Mouse (Mus musculus) retina, embryonic 14.5 days (tissue): Measurements from ENCODE around the gene Krtap5-1.
"Not testable (repeated sequence)": the region's sequence is repeated elsewhere in the genome, so short reads cannot be mapped to it uniquely, and the experiment has no call there.

Source experiments
- DNase-seq: peaks from one replicate; pipeline ENCODE4 v3.0.0-alpha.2; 2015; ENCODE audit warnings: low spot score

Gene Krtap5-1

DNA sequence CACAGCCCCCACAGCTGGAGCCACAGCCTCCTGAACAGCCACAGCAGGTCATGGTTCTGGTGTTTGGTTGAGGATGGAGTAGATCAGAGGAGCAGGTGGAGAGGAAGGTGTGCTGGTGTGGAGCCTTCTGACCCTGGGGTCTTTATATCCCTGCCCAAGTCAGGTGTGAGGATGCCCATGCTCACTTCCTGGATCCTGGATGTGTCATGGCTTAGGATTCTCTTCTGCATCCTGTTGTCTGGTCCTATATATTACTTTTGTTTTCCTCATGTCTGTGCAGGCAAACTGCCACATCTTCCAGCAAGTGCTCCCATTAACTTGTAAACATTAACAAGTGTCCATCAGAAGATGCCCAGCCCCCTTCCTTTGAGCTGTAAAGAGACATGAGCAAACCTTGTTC is at the start of gene Krtap5-1:
Gene Krtap5-1 (minus strand): TSS at position 101 of the 400 bp plus-strand sequence.
- not testable (repeated sequence) for DNase-seq

DNA sequence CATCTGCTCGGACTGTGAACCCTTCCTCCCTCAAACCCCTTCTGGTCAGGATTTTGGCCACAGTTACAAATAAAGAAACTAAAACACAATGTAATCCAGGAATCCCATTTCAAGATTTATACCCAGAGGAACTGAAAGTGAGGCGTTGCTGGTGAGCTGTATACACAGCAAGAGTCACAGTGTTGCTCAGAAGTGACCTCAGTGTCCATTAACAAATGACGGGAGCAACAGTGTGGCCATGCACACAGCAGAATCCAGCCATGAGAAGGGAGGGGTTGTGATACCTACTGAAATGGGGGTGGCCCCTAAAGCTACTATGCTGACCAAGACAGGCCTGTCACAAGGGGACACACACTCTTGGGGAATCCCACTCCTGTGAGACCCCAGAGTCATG is 45.3 kb upstream of the Krtap5-1 start:
- no peak for DNase-seq

DNA sequence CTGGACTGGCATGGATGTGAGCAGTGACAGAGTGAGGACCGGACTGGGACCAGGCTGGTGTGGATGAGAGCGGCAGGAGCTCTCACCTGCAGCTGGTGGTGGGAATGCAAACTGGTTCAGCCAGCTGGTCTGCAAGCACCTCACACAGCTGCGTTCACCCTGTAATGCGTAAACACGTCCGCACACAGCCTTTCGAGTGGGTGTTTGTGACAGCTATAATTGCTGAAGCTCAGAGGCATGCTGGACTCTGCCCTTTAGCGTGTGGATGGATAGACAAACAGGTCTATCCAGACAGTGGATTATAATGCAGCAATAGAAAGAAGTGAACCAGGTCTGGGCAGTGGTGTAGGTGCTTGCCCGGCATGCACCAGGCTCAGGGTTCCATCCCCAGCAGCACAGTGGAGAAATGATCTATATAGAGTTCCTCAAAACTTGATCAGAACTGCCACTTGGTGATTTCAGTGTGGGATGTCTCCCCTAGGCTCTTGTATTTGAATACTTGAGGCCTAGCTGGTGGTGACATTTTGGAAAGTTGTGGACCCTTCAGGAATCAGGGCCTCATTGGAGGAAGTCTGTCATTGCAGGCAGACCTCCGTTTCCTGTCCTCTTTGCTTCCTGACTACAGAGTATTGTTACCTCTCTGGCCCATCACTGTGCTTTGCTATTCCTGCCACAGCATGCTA is 44.8 kb upstream of the Krtap5-1 start:
- DNase-seq = no peak

DNA sequence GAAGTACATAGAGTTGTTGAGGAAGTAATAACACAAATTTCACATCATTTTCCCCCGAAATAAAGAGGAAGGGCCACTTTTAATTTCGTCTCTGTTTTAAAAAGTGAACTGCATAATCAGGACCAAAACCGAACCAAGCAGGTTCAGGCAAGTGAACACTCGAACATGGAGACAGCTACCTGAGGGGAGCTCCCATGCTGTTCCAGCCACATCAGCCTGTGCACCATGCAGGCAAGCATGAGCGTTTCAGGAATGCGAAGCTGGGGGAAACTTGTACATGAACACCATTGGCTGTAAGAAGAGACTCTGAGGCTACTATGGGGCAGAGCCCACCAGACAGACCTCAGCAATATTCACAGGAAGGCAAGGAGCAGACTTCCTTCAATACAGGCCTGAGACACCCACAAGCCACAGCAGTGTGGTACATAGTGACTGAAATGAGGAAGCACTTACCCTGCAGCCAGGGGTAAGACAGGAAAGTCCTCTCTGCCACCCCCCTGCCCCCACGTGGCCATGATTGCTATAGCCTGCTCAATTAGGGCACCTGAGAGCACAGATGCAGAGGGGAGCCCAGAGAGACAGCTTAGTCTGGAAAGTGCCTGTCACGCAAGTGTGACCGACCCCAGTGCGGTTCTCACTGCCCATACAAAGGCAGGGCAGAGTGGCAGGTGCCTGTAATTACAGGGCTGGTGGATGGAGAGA is 43.5 kb upstream of the Krtap5-1 start:
- DNase-seq = no peak

DNA sequence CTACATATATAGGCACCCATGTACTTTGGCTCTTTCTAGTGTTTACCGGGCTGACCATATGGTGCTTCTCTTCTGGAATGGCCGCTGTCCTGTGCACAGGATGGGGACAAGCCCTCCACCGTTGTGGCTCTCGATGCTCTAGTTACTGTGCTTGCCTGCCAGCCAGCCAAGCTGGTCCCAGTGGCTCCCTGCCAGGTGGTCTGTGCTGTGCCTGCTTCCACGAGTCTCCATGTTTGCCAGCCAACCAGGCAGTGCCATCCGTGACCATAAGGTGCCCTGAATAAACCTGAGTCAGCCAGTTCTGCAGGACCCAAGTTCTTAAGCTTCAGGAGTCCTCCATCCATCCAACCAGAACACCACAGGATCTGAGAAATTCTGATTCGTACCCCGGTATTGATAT is 38.2 kb upstream of the Krtap5-1 start:
- DNase-seq = no peak

DNA sequence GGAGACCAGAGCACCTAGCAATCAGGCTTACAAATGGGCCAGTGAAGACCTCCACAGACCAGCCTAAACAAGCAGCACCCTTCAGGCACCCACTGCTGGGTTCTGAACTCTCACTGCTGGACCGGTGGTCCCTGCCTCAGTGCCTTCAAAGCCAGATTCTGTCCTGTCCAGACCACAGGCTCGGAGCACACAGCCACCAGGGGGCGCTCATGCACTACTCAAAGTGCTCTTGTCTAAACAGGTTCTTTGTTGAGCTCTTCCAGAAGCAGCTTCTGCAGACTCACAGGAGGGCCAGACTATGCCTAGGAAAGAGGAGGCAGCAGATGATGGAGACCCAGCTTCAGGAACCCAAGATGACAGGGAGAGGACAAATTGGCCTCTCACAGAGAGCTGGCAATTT is 37.3 kb upstream of the Krtap5-1 start:
- peak; percentile 99 for DNase-seq

DNA sequence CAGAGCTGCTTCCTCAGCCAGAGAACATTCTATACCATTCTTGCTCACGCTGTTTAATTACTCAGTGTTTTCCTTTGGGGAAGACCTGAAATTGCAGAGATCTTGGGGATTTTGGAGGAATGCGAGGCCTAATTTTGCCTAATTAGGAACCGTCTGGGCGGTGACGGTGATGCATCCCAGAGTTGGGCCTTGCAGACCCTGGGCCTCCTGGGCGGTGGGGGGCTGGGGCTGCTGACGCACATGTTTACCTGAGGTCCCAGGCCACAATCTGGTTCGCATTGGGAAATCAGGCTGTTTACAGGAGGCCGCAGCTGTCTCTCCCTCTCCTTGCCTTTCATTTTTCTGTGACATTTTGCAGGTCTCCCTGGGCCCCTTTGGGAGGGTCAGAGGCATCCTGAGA is 35.8 kb upstream of the Krtap5-1 start:
- DNase-seq = not testable (repeated sequence)

DNA sequence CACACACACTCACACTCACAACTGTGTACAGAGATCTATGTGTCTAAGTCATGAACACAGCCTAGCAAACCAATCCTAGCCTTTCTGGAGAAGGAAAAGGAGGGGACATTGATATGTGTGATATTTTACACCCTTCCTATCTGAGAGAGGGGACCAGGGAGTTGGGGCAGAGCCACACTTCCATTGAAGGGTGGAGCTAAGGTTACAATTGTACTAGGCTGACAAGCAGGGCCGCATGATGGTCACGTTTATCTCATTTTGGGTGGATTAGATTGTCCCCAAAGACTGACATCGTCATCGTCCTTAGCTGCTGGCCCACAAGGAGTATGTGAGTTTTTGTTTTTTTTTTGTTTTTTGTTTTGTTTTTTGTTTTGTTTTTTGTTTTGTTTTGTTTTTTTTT is 34.4 kb upstream of the Krtap5-1 start:
- DNase-seq = no peak

DNA sequence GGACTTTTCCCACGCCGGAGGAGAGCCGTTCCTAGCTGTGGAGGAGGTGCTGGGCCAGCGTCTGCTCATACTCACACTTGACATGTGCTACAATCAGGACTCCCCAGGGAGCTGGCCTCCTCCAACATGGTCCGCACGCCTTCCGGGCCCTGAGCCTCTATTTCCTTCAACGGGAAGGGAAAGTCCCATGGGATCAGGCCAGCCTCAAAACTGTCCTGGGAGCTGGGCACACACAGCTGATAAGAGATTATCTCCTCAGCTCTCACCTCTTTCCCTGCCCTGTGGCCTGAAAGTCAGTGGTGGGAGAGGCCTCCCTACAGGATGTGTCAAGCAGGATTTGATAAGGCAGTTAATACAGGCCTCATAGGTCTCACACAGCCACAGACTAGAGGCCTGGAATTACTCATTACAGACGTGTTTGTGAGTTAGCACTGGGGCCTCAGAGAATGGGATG is 33.4 kb upstream of the Krtap5-1 start:
- DNase-seq = no peak

DNA sequence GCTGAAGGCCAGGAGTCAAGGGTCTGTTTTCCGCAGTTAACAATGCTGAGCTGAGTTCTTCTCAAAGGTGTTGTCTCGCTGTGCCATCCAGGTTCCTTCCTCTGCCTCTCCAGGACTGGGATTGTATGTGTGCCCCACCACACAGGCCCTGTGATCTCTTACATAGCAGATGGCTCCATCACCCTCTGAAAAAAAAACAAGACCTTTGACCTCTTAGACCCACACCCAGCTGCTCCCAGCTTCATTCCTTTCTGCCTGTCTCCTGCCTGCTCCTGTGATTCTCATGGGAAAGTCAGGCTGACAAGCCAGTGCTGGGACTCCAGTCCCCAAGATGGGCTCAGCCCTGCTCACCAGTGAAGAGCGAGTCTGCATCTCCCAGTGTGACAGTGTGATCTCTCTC is 31.6 kb upstream of the Krtap5-1 start:
- DNase-seq = no peak

DNA sequence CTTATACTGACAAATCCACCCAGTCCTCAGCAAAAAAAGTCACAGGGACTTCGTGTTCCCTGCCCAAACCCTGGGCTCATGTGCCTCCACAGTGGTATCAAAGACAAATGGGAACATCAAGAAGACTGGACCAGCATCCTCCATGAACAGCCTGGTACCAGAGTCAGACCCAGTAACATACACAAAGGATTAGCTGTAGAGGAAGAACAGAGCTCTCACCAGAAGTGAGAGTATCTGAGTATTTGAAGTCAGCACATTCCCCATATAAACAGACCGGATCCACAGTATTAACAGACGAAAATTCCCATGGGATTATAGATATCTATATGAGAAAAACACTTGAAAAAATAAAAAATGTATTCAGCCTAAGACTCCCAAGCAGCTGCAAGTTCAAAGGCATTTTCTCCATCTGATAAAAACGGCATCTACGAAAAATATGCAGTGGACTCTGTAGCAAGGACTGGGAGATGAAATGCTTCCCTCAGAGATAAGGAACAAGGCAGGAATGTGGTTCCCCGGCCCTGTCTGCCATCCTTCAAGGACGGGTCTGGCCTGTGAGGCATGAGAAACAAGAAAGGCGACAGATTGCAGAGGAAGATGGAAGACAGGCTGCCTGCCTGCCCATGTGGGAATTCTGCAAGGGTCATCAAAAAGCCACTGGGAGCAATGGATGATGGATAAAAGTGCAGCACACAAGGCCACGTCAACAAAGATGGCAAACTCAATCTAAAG is 30.0 kb upstream of the Krtap5-1 start:
- no peak for DNase-seq

DNA sequence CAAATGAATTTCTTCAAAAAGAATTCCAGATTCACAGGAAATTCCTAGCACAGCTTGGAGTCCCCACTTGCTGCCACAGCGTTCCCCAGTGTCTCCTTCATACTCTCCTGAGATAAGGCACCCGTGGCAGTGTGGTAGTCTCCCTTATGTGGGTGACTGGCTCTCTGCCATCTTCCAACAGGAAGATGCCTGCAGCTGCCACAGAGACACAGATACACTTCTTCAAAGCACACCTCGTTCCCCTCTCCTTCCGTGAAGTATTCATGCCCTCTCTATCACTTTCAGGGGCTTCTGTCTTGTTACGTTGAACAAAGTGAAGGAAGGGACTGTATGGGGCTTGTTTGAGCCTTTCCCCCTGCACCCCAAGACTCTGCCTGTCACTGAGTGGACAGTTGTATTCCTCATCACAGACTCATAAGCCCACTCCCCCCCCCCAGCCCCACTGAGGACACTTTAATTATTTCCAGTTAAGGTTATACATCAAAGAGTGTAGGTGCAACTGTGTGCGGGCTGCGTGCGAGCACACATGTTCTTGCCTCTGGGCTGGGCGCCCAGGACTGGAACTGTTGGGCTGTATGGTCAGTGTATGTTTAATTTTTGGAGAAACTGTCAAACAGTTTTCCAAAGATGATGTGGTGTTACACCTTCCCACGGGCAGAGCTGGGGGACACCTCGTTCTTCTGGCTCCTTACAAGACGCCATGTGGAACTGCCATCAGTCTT is 26.6 kb upstream of the Krtap5-1 start:
- no peak for DNase-seq

DNA sequence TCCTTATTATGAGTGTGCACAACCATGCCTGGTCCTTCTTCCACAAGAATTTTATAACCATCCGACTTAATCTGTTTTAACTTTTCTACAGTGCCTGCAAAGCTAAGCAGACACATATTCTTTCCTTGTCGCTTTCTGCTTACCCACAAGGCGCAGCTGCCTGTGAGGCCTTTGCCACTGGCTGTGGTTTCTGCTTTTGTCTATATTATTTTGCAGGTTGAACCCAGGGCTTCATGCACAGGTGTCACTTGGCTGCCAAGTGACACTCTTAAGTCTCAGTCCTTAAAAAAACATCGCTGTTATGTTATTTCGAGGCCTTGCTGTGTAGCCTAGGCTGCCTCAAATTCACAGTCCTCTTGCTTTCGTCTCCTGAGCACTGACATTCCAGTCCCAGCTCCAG is 25.7 kb upstream of the Krtap5-1 start:
- DNase-seq = no peak

DNA sequence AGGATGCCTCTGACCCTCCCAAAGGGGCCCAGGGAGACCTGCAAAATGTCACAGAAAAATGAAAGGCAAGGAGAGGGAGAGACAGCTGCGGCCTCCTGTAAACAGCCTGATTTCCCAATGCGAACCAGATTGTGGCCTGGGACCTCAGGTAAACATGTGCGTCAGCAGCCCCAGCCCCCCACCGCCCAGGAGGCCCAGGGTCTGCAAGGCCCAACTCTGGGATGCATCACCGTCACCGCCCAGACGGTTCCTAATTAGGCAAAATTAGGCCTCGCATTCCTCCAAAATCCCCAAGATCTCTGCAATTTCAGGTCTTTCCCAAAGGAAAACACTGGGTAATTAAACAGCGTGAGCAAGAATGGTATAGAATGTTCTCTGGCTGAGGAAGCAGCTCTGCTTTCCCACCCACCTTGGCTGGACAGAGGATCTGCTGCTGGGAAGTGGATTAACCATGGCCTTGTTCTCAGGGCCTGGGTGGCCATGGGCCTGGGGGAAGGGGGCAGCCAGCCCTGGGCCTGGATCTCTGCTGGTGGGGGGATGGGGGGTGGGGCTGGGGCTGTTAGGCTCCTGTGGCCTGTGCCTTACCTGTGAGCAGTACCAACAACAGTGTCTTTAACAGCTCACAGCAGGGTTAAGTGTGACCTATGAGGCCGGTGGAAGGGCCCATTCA is 24.9 kb upstream of the Krtap5-1 start:
- DNase-seq = not testable (repeated sequence)

DNA sequence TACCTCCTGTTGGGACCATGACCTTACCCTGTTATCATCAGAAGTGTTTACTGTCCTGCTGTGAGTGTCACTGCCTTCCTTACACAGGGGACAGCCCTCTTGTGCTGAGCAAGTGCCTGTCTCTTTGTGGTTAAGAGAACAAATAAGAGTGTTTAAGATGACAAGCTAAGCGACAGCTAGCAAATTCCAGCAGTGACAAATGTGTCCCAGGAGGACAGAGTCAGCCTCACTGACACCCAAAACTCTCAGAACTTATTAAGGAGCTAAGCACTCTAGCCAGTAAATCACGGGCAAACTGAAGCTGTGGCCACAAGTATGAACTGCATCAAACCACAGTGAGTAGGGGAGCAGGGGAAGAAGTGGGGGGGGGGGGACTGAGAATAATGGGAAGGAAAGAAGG is 24.0 kb upstream of the Krtap5-1 start:
- no peak for DNase-seq

DNA sequence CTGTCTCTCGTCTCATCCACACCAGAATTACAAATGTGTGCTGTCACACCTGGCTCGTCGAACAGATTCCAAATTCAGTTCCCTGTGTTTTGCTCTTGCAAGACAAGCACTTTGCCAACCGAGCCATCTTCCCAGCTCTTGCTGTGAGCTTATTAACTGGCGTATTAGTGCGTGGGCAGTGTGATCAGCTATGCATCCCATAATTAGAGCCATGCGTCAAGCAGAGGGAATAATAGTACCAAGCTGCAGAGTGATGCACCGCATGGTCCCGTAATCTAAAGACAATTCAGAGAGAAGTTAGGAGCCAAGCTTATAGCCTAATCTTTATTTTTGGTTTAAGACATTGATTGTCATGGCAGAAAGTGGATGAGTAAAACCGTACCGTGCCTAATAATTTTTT is 22.2 kb upstream of the Krtap5-1 start:
- DNase-seq = no peak

DNA sequence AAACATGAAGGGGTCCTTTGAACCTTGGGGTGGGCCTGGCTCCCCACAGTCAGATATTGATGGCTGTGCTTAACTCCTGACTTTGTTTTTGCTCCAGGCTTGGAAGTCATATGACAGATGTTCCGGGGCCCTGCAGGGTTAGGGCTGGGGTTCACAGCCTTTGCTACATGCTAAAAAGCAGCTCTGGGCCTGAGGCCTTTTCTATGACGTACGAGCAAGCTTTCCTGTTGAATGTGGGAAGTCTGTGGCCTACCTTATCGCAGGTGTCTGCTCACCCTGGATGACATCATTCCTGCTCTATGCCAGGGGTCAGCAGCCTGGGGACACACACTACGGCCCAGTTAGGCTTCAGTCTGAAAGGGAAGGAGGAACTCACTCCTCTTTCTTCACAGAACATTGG is 20.3 kb upstream of the Krtap5-1 start:
- no peak for DNase-seq

DNA sequence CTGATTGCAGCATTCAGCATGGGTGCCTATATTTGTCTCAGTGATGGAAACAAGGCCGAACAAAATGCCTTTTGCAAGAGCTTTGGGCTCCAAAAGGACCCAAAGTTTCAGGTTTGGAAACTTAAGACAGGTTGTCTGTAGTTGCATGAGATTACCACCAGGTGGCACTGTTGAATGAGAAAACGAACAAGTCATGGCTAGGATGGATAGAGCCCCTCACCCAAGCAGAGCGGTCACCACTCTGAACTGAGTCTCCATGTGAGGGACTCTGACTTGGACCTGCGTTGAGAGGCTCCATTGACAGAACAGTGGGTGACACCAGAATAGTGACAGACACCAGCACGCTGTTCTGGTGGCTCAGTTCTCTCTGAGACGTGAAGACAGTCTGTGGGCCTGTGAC is 19.6 kb upstream of the Krtap5-1 start:
- peak; percentile 81 for DNase-seq

DNA sequence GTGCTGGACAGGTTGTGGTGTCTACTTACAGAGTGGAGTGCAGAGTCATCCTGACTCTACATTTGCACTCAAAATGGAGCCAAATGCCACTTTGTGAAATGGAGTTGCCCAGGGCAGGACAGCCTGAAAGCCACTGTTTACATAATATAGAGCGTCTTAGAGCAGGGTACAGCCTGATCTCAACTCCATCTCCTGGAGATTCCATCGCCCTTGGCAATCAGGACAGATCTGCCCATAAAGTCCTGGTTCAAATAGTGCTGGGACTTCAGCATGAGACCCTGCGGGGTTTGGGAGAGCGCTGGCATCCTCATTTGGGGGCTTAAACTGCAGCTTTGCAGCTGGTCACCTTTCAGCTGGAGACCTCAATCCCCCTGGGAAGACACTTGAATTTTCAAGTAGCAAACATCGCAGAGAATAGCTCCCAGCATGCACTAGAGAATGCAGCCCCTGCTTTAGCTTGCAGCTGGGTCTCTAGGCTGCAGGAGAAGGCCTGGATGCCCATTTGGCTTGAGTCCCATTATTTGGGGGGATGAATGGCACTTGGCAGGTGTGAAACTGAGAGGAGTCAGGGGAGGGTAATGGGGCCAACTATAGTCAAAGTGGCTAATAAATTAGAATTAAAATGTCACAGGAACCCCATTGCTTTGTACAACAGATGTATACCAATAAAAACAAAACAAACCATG is 17.8 kb upstream of the Krtap5-1 start:
- no peak for DNase-seq

DNA sequence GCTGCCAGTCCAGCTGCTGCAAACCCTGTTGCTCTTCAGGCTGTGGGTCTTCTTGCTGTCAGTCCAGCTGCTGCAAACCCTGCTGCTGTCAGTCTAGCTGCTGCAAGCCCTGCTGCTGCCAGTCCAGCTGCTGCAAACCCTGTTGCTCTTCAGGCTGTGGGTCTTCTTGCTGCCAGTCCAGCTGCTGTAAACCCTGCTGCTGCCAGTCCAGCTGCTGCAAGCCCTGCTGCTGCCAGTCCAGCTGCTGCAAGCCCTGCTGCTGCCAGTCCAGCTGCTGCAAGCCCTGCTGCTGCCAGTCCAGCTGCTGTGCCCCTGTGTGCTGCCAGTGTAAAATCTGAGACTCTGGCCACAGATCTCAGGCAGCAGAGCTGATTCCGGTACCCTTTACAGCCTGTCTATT is 7.0 kb upstream of the Krtap5-1 start:
- DNase-seq = not testable (repeated sequence)

DNA sequence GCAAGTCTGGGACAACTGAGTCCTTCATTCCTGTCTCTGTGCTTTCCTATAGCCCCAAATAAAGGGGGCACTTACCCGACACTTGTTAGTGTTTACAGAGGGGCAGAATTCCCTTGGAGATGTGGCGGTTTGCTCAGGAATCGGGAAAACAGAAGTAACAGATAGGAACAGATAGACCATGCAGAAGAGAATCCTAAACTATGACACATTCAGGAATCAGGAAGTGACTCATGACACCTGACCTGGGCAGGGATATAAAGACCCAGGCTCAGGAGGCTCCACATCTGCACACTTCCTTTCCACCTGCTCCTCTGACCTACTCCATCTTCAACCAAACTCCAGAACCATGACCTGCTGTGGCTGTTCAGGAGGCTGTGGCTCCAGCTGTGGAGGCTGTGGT is 6.3 kb upstream of the Krtap5-1 start, which contains the start of gene Krtap5-4:
Gene Krtap5-4 (plus strand): TSS at position 301 of the 400 bp plus-strand sequence.
- no peak for DNase-seq
